Mouse (Mus musculus) liver, postnatal 0 days (tissue): ENCODE data around the gene Fbxo17. TPM values are rescaled to one million over a fixed set of nuclear protein-coding genes. Genes with fewer than 3 reads are reported as not detected.

Experiments
- ATAC-seq: fragments of 200-750 bp; cut with Nextera tagmentation; 2 replicates; pipeline ENCODE4 v1.8.0; 2017; ENCODE audit warnings: mild to moderate bottlenecking, moderate library complexity
- DNase-seq: peaks from one replicate; pipeline ENCODE4 v3.0.0-alpha.2; 2016
- H3K27ac ChIP-seq: fragments of 300-500 bp; sonication (generic); 2 replicates; pipeline ENCODE4 v1.5.1; 2014; ENCODE audit warnings: antibody characterized with exemption, moderate library complexity, mild to moderate bottlenecking, low read depth
- H3K27me3 ChIP-seq: fragments of 300-500 bp; sonication (generic); 2 replicates; pipeline ENCODE4 v1.6.1; 2014; ENCODE audit warnings: low read length, control low read depth, mixed read lengths; ENCODE audit not compliant: insufficient read depth
- H3K36me3 ChIP-seq: fragments of 300-500 bp; sonication (generic); replicated peaks from 2 replicates; pipeline ENCODE4 v1.6.1; 2014; ENCODE audit warnings: mild to moderate bottlenecking, control low read depth, low read length, moderate library complexity, mixed read lengths; ENCODE audit not compliant: insufficient read depth
- H3K4me1 ChIP-seq: fragments of 300-500 bp; sonication (generic); 2 replicates; pipeline ENCODE4 v1.6.1; 2014; ENCODE audit warnings: antibody characterized with exemption, mild to moderate bottlenecking, control low read depth; ENCODE audit not compliant: insufficient read depth
- H3K4me2 ChIP-seq: fragments of 300-500 bp; sonication (generic); 2 replicates; pipeline ENCODE4 v1.6.1; 2014; ENCODE audit warnings: low read depth, mild to moderate bottlenecking, low read length, moderate library complexity, mixed read lengths
- H3K4me3 ChIP-seq: fragments of 300-500 bp; sonication (generic); 2 replicates; pipeline ENCODE4 v1.5.1; 2014; ENCODE audit warnings: low read depth, low read length
- H3K9ac ChIP-seq: fragments of 300-500 bp; sonication (generic); replicated peaks from 2 replicates; pipeline ENCODE4 v1.6.1; 2014; ENCODE audit warnings: mild to moderate bottlenecking, moderate library complexity
- H3K9me3 ChIP-seq: fragments of 300-500 bp; sonication (generic); 2 replicates; pipeline ENCODE4 v1.6.1; 2016; ENCODE audit warnings: mild to moderate bottlenecking, control low read depth, low read length, mixed read lengths
- CTCF ChIP-seq: sonication (generic); IDR thresholded peaks from 2 replicates; pipeline ENCODE4 v1.5.1; 2016; ENCODE audit warnings: antibody characterized with exemption, low read depth
- EP300 ChIP-seq: IDR thresholded peaks from 2 replicates; pipeline ENCODE4 v1.6.1; 2016; ENCODE audit warnings: antibody characterized with exemption, low read depth, mild to moderate bottlenecking
- WGBS: fragments of 180-500 bp; shearing (Covaris S2); extraction: QIAGEN DNeasy Blood & Tissue Kit; methylation state at CpG from one replicate; pipeline ENCODE4 v1.1.7; 2014; ENCODE audit not compliant: insufficient replicate concordance; 5-methylcytosine and 5-hydroxymethylcytosine counted together
- polyA plus RNA-seq: library from polyadenylated mRNA; unstranded; fragments of >200 nt; fragmentation: Nextera tagmentation; extraction: Ambion mirVana; gene quantifications from 2 replicates; pipeline ENCODE4 v1.2.1, GENCODE M21; 2015

Fbxo17 gene
- polyA plus RNA-seq, 1 experiment from 2014 or later: 0.90 TPM

DNA sequence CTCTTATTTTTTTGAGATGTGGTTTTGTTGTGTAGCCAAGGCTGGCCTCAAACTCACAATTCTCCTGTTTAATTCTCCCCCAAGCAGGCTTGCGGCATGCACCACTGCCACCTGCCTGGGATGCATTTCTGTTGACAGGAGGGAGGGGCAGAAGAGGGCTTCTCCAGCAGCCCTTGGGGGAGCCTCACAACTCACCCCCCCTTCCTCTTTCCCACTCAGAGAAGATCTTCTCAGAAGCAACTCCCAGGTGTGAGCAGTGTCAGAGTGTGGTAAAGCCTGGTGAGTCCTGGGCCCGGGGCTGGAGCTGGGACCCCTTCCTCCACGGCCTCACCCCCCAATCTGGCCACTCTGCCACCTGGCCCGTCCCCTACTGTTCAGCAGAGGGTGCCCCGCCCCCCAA is 68.6 kb downstream of the Fbxo17 start:
- Histone ChIP-seq H3K27me3 (no peaks in the 10 kb centered on the region), H3K27ac (no peak overlapping the region), H3K4me3 (no peak overlapping the region), H3K4me1 (peaks cover 19% of the 10 kb centered on the region), H3K9me3 (no peaks in the 10 kb centered on the region), H3K36me3 (peaks cover 12% of the 10 kb centered on the region), H3K4me2 (no peak overlapping the region), H3K9ac (no peak overlapping the region)
- ATAC-seq (no peak), DNase-seq (no peak)
- no peak for TF ChIP-seq CTCF
- TF ChIP-seq EP300: no peak
- WGBS: 67% methylated on average over 3 of the region's 5 CpGs

Other genes with a start within 250 kb of the Fbxo17 start
- not detected in 2 replicates for gene Ifnl2, start 206.3 kb upstream of the Fbxo17 start, polyA plus RNA-seq
- not detected in 2 replicates for gene Ifnl3, start 194.0 kb upstream of the Fbxo17 start, polyA plus RNA-seq
- gene Sycn, start 175.9 kb upstream of the Fbxo17 start, polyA plus RNA-seq: 1.3 and 7.7 TPM in 2 replicates
- not detected in 2 replicates for gene Nccrp1, start 169.6 kb upstream of the Fbxo17 start, polyA plus RNA-seq
- 3.5 and 4.3 TPM in 2 replicates for gene Samd4b, start 118.7 kb upstream of the Fbxo17 start, polyA plus RNA-seq
- gene Pak4, start 118.6 kb upstream of the Fbxo17 start, polyA plus RNA-seq: 5.3 and 6.2 TPM in 2 replicates
- not detected in 2 replicates for gene Acp7, start 85.5 kb upstream of the Fbxo17 start, polyA plus RNA-seq
- gene Fbxo27, start 24.0 kb upstream of the Fbxo17 start, polyA plus RNA-seq: 0.19 and 0.24 TPM in 2 replicates
- 77.2 and 83.9 TPM in 2 replicates for gene Mrps12, start 25.0 kb downstream of the Fbxo17 start, polyA plus RNA-seq
- gene Sars2, start 25.2 kb downstream of the Fbxo17 start, polyA plus RNA-seq: 7.9 and 8.5 TPM in 2 replicates
- not detected in 2 replicates for gene Ccer2, start 39.4 kb downstream of the Fbxo17 start, polyA plus RNA-seq
- gene Sirt2, start 49.9 kb downstream of the Fbxo17 start, polyA plus RNA-seq: 20.5 and 22.7 TPM in 2 replicates
- gene Nfkbib, start 50.7 kb downstream of the Fbxo17 start, polyA plus RNA-seq: 25.1 and 26.9 TPM in 2 replicates
- 7.2 and 7.6 TPM in 2 replicates for gene Rinl, start 72.2 kb downstream of the Fbxo17 start, polyA plus RNA-seq
- 82.0 and 88.6 TPM in 2 replicates for gene Hnrnpl, start 91.7 kb downstream of the Fbxo17 start, polyA plus RNA-seq
- 534 and 566 TPM in 2 replicates for gene Ech1, start 108.4 kb downstream of the Fbxo17 start, polyA plus RNA-seq
- gene Lgals4, start 117.0 kb downstream of the Fbxo17 start, polyA plus RNA-seq: 19.5 and 21.3 TPM in 2 replicates
- gene Lgals7, start 147.0 kb downstream of the Fbxo17 start, polyA plus RNA-seq: 0.14 and 0.34 TPM in 2 replicates
- 0.09 and 0.23 TPM in 2 replicates for gene Capn12, start 164.6 kb downstream of the Fbxo17 start, polyA plus RNA-seq
- 76.3 and 81.2 TPM in 2 replicates for gene Actn4, start 245.5 kb downstream of the Fbxo17 start, polyA plus RNA-seq